Mouse (Mus musculus) thymus, postnatal 36 days (tissue): ENCODE data around the gene Jmjd8.
"Not testable (repeated sequence)": the region's sequence is repeated elsewhere in the genome, so short reads cannot be mapped to it uniquely, and the experiment has no call there.

Experiments
- DNase-seq, 2 experiments: peaks; one replicate each; pipeline ENCODE4 v3.0.0; 2022; ENCODE audit warnings: mixed read lengths in 2 of 2

The Jmjd8 gene

GRCm38 (mm10) chr17:25863681-25864080, 35.0 kb downstream of the Jmjd8 start:
- no peak for DNase-seq

DNA sequence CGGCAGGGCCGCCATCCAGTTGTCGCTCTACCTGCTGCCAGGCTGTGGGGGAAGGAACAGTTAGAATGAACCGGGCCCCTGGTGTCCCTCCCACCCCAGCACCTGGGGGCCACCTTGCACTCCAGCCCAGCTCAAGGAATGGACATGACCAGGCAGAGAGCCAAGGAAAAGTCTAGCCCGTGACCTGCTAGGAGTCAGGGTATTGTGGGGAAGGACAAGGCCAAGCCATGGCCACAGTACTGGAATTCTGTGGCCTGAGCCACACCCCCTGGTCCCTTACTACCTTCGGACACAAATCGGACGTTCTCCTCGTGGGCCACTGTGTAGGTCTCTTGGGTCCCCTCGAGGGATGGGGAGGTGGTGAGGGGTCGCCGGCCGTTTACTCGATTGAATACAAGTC, 35.6 kb downstream of the Jmjd8 start:
- no peak for DNase-seq

GRCm38 (mm10) chr17:25865288-25865687, 36.6 kb downstream of the Jmjd8 start:
- DNase-seq: no peak

DNA sequence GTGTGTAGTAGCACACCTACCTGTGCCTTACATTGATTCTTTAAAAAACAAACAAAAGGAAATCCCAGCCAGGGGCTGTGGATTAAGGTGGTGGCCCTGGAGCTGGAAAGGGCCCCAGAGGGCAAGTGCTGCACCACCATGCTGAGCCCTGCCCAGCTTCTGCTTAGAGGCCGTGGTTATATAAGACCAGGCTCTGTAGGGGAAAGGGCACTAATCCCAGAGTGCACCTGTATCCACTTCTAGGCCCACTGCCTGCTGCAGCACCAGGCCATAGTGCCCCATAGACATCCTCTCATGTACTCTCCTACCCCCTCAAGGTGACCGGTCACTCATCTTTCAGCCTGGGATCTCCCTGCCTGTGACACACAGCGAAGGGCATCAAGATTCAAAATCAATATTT, 37.5 kb downstream of the Jmjd8 start:
- DNase-seq: no peak

GRCm38 (mm10) chr17:25867509-25867835, 38.8 kb downstream of the Jmjd8 start:
- DNase-seq: peak in 1 of 2 experiments; percentile 29

DNA sequence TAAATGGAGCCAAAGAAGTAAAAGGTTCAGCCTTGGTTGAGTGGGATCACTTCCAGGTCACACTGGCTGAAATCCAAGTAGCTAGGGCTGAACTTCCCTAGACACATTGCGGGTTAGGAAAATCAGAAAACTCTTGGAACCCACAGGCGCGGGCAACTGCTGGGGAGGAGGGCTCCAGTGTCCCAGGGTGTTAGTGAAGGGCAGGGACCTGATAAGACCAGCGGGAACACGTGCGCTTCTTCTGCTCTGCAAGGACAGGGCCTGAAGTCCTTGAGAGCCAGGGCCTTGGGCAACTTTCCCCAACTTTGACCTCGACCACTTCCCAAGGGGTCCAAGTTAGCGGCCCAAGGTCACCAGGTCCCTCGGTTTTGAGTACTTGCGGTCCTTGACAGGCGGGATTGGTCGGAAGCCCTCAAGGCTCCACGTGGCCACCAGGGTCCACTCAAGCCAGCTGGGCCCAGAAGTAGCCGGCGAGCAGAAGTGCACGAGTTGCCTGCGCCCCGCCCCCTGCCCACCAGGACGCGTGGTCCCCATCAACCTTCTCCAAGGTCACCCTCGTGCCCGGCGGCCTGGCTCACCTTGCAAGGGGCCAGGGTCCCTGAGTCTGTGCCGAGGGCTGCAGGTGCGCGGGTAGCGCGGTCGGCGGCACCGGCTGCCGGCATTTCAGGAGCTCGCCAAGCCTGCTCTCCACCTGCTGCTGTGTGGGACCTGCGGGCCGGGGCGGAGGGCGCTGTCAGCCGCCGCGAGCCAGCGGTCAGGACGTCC, 39.4 kb downstream of the Jmjd8 start:
- no peak for DNase-seq

GRCm38 (mm10) chr17:25868601-25869191, 40.0 kb downstream of the Jmjd8 start, which contains the start of gene Mcrip2:
Gene Mcrip2 (minus strand): TSS chr17:25868764.
- DNase-seq: peak; percentile 76 to 78

- DNase-seq: no peak
Measured at GRCm38 (mm10) chr17:25869498-25869897, 40.8 kb downstream of the Jmjd8 start.

DNA sequence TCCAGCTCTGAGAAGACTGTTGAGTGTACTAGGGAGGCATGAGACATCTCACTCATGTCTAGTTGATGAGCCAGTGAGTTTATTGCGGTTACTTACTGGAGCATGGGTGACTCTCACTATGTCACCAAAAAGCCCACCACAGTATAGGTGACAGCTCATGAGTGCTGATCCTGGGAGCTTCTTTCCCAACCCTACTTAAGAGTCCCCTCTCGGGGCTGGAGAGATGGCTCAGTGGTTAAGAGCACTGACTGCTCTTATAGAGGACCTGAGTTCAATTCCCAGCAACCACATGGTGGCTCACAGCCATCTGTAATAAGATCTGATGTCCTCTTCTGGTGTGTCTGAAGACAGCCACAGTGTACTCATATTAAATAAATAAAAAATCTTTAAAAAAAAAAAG, 41.3 kb downstream of the Jmjd8 start:
- DNase-seq: no peak

GRCm38 (mm10) chr17:25871566-25871965, 42.9 kb downstream of the Jmjd8 start:
- DNase-seq: not testable (repeated sequence)

DNA sequence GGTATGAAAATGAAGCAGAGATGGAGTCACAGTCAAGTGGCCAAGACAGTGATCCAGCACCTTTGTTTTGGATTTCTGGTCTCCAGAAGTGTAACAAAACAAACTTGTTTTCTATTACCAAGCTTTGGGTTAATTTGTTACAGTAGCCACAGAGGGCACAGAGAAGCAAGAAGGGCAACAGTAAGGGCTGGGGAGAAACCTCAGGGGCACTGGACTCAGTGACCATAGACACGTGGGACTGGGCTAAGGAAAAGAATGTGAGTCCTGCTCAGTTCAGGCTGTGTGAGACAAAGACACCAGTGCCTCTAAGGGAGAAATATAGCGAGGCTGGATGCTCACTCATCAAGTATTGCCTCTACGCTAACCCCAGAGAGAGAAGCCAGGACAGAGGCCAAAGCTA, 44.0 kb downstream of the Jmjd8 start:
- DNase-seq: no peak

- no peak for DNase-seq
Measured at GRCm38 (mm10) chr17:25873405-25874147, 44.9 kb downstream of the Jmjd8 start.

GRCm38 (mm10) chr17:25874148-25874720, 45.6 kb downstream of the Jmjd8 start:
- DNase-seq: no peak

DNA sequence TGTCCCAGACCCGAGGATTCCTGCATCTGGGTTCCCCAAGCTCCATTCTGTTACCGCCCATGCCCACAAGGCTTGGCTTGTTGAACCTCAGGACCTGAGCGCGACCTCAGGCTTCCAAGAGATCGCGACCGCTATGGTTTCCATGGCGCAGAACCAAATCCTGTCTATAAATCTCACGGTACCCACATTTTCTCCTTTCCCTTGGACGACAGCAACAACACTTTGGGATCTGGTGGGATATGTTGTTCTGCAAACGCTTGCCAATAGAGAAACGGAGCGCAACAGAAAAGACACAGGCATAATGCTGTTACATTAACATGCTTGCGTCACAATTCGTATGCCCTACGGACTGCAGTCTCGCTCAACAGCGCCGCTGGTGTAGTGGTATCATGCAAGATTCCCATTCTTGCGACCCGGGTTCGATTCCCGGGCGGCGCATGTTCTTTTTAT, 46.1 kb downstream of the Jmjd8 start, which contains the start of gene Mettl26:
Gene Mettl26 (plus strand): TSS at position 354 of the 450 bp plus-strand sequence.
- DNase-seq: peak; percentile 89 to 94

- peak; percentile 81 to 86 for DNase-seq
Measured at GRCm38 (mm10) chr17:25875171-25876136, 46.8 kb downstream of the Jmjd8 start.

DNA sequence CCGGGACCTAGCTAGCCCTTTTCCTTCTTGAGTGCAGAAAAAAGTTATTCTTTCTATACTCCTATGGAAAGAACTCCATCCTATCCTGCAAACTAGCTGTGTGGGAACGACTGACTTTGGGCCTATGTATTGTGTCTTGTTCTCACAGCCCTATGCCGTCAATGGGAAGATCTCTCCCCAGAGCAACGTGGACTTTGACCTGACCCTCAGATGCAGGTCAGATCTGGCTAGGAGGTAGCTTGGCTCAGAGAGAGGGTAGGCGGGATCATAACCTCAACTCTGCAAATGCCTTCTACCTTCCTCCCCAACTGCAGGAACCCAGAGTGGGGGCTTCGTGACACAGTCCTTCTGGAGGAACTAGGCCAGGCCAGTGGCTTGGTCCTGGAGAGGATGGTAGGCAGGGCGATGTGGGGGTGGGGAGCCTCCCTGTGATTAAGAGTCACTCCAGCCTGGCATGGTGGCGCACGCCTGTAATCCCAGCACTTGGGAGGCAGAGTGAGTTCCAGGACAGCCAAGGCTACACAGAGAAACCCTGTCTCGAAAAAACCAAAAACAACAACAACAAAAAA, 47.8 kb downstream of the Jmjd8 start:
- no peak for DNase-seq

GRCm38 (mm10) chr17:25877025-25877424, 48.4 kb downstream of the Jmjd8 start:
- DNase-seq: no peak

- DNase-seq: no peak
Measured at GRCm38 (mm10) chr17:25877741-25878610, 49.3 kb downstream of the Jmjd8 start.

GRCm38 (mm10) chr17:25878611-25879180, 50.0 kb downstream of the Jmjd8 start:
- DNase-seq: no peak

GRCm38 (mm10) chr17:25879261-25879660, 50.6 kb downstream of the Jmjd8 start:
- peak in 1 of 2 experiments; percentile 25 for DNase-seq
